Mouse (Mus musculus) spleen, postnatal 36 days (tissue): Measurements from ENCODE around the gene Mccc2.
"Not testable (repeated sequence)": the region's sequence is repeated elsewhere in the genome, so short reads cannot be mapped to it uniquely, and the experiment has no call there.

Experiments
- DNase-seq, 2 experiments: peaks; one replicate each; pipeline ENCODE4 v3.0.0; 2022; ENCODE audit warnings: low spot score in 2 of 2, mixed read lengths in 1 of 2

Mccc2 gene

DNA sequence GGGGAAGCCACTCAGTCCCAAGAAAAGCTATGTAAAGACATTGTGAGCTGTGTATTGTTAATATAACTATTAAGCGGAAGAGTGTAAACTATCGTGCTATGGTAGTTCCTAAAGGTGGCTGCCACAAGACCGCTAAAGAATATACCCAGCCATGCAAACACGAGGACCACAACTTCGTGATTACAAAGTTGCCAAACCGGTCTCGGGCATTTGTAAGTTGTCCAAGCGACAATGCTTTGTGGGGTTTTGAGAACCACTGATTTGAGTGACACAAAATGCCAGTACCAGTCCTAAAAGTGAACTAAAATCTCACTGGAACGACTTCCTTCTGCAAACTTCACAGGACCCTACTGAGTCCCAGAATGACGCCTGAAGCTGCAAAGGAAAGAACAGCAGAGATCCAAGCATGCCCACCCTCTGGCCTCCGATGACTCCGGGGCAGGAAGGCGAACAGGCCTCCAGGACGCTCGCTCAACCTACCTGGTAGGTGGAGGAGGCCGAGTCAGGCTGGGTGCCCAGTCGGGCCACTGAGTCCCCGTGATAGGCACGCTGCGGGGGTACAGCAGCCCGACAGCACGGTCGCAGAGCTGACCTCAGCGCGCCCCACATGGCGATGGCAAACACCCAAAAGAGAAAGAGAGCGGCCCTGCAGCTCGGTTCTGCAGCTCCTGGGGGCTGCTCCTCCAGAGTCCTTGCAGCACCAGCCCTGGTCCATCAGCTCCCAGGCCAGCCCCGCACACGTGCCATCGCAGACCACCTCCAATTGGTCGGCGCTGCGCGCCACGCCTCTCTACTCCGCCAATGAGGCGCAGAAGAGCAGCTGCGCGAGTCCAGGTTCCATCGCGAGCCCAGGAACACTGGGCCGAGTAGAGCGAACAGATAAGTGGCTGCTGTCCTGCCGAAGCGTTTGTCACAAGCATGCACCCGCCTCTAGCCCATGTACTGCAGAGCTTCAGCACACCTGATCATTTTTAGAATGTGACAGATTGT is at the start of gene Mccc2:
Gene Mccc2, minus strand, starts transcription at position 734 of the 990 bp plus-strand sequence.
- peak; percentile 77 to 78 for DNase-seq

DNA sequence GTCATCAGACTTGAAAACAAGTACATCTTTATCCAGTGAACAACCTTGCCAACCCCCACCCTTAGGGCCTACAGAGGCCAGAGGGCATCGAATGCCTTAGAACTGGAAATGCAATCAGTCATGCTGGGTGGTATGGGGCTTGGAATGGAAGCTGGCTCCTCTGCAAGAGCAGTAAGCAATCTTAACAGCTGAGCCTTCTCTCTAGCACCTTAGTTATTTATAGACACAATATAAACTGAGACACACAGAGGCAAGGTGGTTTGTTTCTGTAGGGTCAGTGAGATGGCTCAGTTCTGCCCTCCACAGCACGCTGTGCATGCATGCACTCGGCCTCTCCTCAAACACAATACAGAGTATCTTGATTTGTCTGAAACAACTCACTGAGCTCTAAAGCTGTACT is 48.5 kb upstream of the Mccc2 start:
- no peak for DNase-seq

DNA sequence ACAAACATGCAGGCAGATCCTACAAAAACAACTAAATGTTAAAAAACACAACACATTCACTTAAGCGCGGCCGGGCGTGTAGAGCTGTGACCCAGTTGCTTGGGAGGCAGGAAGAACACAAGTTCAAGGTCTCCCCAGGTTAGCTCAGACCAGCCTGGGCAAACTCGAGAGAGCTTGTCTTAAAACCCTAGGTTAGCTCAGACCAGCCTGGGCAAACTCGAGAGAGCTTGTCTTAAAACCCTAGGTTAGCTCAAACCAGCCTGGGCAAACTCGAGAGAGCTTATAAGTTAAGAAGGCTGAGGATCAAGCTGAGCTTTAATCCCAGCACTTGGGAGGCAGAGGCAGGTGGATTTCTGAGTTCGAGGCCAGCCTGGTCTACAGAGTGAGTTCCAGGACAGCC is 42.3 kb upstream of the Mccc2 start:
- not testable (repeated sequence) for DNase-seq

DNA sequence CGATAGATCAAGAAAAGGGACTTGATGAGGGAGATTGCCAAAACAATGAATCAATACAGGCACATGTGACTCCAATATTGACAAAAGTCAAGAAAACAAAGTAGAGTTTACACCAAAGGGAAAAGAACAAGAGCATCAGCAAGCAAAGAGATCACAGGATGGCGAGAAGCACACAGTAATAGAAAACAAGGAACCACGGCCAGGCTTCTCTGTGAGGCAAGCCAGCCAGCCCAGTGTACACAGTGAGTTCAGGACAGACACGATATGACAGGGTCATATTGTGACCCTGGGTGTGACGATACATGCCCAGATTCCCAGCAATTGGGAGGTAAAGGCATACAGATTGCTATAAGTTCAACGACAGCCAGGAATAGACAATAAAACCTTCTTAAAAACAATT is 10.6 kb upstream of the Mccc2 start:
- no peak for DNase-seq

DNA sequence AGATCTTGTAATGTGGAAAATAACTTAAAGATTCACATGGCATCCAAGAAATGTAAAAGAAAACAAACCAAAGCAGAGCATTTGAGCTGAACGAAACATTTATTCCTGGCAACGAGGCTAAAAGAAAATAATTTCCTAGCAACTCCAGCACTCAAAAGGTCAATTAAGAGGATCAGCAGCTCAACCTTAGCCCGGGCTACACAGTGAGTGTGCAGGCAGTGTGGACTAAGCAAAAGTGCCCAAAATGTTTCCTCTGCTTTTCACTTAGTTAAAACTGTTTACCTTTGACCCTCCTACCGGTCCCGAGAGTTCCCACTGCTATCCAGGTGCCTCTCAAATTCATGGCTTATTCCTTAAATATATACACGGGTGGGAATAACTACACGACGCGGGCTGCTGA is 1.5 kb upstream of the Mccc2 start:
- DNase-seq: no peak

DNA sequence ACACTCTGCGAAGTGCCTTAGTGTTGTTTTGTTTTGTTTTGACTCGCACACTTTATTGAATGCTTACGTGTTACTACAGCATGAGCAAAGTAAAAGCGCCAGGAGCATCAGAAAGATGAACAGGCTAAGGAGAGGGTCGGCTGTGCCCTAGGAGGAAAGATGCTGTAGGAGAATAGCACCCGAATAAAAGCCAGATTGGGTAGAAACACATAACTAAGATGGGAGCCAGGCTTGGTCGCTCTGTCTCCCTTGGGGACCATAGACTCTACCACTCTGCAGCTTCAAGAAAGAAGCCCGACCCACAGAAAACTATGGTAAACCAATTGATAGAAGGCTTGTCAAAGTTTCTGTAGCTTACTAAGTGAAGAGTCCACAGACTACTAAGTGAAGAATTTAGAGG is 498 bp upstream of the Mccc2 start:
- no peak for DNase-seq

DNA sequence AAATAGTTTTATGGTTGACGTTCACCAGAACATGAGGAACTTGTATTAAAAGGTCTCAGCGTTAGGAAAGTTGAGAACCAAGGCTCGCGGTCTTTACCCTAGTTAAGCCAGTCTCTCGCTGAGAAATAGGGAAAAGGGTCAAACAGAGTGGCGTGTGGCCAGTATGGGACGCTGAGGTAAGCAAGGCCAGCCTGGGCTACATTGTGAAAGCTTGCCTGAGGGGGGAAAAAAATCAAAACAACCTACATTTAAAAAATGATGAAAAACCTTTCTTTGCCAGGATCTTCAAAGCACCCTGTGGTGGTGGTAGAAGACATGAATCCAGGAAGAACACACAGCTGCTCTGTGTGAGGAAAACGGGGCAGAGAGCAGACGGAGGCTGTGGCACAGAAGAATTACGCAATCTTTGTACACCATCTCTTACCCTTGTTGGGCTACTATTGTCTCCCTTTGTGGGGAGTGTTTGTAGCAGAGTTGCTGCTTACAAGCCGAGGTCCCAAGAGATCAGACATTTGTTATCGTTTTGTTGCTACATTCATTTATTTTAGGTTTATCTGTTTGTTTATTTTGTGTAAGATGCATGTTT is 9.4 kb downstream of the Mccc2 start:
- no peak for DNase-seq

DNA sequence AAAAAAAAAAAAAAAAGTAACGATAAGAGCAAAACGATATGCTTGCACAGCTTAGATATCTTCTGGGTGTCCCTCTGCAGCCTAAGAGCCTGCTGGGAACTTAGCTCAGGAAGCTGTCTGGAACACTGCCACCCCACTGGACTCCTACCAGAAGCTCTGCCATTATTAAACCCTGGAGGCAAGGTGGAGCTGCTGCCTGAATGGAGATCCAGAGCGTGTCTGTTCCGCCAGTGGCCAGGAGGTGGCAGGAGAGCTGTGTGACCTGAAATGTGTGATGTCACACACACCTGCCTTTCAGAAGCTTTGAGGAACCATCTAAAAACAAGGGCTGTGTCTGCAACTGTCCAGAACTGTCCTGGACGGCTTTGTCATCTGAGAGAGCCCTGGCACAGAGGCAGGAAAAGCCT is 13.6 kb downstream of the Mccc2 start:
- peak; percentile 77 to 80 for DNase-seq

DNA sequence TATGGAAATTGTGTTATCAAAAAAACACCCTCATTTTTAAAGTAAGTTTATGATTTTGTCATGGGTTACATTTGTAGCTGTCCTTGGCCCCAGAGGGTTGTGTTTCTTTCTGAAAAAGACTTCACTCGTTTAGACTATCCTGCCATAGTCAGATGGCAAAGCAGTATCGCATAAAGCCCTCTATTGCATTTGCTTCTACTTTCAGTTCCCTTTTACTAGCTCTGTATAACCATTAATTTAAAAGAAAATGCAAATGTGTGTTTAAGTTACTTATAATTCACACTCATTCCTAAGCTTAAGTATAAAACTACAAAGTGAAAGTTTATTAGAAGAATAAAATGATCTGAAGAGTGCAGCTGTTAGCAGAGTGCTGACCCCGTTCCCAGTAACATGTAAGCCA is 16.4 kb downstream of the Mccc2 start:
- no peak for DNase-seq

DNA sequence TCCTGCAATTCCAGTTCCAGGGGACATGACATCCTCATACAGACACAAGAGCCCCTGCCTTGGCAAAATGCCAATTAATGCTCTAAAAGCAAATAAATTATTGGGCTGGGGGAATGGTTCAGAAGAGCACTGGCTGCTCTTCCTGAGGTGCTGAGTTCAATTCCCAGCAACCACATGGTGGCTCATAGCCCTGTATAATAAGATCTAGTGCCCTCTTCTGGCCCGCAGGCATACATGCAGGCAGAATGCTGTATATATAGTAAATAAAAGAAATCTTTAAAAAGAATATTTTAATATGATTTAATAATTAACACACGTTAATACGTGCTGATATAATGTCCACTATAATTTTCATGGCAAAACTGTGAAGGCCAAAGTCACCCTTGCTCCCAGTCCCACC is 17.3 kb downstream of the Mccc2 start:
- no peak for DNase-seq

DNA sequence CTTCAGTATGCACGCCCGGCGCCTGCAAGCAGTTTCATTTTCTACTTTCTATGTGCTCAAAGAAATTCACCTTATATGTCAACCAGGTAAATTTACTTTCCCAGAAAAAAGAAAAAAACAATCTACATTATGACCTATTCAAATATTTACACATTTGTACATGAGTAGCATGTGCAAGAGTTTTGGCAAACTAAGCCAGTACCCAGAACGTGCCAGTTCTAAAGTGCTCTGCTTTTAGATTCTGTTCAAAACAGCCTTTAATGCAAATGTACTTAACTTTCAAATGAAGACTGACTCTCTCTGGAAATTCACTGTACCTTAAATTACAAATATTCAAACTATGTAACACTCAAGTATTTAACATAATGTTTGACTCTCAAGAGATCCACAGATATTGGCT is 25.8 kb downstream of the Mccc2 start:
- DNase-seq: no peak

DNA sequence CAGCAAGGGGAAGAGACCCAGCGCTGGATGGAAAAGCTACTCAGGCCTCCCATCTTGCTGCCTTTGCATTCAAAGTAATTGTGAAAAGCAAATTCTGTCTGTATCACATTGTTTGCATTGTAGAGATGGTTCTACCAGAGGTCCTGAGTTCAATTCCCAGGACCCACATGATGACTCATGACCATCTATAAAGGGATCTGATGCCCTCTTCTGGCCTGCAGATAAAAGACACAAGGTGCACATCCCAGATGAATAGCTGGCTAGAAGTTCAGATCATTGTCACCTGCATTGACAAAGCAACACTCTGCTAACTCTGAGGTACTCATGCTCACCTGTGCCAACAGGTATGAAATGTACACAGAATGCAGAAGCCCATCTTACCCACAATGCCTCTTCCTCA is 32.1 kb downstream of the Mccc2 start:
- no peak for DNase-seq

DNA sequence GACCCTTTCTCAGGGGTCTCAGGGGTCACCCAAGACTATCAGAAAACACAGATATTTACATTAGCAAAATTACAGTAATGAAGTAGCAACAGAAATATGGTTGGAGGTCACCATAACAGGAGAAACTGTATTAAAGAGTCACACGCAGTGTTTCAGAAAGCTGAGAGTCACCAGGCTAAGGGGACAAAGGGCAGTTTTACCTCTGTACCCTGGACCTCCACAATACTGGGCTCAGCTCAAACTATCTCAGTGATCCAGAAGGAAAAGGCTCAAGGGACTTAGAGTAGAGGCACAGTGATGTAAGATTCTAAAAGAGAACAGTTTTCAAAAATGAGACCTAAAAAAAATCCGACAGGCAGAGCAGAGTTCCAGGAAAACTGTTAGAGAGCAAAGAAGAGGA is 36.0 kb downstream of the Mccc2 start:
- no peak for DNase-seq

DNA sequence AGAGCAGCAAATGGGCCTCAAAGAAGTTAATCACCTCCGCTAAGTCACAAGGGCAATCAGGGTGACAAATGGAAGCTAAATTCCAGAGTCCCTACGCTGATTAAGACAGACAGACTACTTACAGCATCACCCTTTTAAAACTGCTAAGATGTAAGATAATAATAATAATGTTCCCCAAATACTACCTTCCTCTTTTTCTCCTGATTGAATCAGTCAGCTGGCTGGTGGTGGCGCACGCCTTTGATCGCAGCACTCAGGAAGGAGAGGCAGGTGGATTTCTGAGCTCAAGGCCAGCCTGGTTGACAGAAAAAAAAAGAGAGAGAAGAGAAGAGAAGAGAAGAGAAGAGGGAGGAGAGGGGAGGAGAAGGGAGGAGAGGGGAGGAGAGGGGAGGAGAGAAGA is 45.4 kb downstream of the Mccc2 start:
- DNase-seq: no peak

DNA sequence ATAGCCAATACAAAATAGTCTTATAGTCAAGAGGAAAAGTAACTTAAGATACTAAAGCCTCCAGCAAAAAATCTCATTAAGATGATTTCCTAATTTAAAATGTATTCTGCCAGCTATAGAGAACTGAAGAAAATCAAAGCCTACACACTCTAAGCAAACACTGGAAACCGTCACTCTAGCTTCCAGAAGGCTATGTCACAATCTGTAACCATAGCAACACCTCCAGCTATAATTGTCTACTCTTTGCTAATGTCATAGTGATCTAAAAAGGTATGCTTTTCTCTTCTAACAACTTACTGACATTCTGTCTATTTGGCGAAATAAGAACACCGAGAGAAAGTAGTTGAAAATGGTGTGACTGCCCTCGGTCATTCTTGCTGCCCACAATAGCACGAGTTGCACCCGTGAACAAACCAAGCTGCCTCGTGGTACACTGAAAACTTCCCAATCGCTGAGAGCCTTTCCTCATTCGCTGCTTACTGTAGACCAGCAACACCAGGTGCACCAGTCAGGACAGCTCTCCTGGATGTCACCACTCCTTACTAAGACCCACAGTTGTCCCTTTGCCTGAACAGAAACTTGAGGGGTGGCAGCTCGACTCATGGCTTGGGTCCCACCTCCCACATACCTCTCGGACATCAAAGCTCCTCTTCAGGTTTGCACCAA is 48.3 kb downstream of the Mccc2 start:
- DNase-seq: no peak

DNA sequence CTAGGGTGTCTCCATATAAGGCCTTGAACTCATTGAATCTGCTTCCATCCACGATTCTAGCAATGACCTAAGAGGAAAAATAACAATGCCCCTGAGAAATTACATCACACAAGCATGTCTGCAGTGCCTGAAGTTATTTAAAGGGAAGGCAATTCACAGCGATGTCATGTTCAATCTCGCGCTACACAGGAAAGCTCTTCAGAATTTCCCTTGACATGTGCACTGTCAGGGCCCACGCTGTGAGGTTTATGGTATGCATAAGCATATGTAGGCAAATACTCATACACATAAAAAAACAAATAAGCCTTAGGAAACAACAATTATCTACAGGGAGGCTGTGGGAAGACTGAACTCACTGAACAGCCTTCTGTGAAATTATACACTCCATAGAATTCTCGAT is 51.6 kb downstream of the Mccc2 start:
- DNase-seq: no peak

DNA sequence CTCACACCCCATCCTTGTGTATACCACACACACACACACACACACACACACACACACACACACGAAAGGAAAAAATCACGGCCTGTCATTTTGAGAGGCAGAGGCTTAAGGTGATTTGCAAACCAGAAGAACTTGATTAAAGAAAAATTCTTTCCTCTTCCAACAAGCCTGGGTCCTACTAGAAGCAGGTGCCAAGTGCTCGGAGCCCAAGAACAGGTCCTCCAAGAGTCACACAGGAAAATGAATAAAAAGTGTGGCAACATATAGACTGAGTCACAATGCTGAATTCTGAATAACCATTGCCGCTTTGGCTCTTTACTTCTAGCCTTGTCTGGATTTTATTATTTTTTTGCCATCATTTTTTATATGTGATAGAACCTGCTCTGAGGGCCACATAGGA is 53.8 kb downstream of the Mccc2 start:
- DNase-seq: no peak

DNA sequence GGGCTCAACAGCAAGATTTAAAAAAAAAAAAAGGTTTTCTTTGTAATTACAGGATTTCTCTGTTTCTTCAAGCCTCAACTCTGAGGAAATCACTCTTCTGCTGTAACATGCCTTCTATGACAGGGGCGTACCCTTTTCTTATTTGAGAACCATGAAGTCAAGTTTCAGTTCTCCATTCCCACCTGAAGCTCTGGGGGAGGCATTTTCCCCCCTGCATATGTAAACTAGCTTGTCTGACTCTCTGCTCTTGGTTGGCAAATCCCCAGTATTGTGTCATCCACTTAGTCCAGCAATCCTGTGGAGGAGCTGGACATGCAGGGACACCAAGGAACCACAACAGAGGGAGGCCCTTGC is 59.9 kb downstream of the Mccc2 start:
- DNase-seq: peak; percentile 75 to 82

DNA sequence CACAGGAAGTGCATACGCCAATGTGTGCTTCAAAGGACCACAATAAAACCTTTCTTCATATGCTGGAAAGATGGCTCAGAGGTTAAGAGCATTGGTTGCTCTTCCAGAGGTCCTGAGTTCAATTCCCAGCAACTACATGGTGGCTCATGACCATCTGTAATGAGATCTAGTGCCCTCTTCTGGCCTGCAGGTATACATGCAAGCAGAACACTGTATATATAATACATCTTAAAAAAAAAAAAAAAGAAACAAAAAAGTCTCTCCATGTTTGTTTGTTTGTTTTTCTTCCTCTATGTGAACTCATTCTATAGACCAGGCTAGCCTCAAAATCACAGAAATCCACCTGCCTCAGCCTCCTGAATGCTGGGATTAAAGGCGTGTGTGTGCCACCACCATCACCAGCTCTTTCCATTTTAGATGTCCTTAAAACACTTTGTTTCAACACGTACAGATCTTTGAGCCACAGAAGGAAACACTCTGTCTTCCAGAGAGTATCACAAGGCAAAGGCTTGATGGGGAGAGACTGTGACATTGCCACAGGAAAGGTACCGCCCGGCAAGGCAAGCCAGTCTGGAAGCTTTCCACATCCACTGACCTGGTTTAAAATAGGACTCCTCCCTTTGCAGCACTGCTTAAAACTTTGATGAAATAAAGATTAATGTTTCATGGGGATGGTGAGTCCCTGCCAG is 60.4 kb downstream of the Mccc2 start:
- DNase-seq: no peak

DNA sequence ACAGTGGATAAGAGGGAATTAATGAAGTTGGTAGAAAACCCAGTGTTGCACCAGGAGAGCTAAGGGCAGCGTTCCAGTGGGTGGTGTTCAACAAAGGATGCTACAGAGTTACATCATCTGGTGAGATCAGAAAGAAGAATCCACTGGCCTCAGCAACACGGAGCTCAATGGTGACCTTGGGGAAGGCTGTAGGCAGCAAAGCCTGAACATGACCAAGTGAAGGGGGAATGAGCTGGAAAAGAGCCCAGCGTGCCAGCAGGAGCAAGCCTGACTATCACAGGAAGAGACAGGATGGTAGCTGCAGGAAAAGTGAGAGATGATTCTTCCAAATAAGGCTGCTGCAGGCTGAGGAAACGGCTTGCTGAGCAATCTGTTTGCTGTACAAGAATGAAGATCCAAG is 68.0 kb downstream of the Mccc2 start:
- no peak for DNase-seq

DNA sequence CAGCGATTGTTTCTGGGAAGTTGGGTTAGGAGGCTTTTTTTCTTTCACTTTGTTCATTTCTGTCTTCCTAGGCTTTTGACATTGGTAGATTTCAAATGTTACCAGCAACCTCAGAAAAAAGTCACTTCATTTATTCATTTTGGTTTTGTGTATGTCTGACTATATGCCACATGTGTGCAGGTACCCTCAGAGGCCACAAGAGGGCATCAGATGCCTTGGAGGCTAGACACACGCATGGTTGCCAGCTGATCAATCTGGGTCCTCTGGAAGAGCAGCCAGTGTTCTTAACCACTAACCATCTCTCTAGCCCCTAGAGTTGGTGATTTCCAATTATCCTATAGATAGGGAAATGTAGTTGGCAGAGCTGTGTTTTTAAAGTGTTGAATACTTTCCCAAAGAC is 71.9 kb downstream of the Mccc2 start:
- DNase-seq: no peak

DNA sequence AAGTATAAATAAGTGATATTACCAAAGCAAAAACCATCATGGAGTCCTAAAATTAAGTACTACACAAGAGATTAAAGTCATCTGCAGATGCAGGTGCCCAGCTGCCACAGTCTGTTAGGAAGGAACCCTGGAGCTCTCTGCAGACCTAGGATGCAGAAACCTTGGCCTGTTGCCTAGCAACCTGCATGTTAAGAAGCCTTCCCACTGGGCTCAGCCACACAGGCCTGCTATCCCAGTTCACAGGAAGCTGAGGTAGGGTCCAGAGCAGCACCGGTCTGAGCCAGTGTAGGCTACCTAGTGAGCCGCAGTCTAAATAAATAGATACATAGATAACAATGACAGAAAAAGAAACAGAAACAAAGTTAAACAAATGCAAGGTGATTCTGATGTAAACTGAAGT is 74.8 kb downstream of the Mccc2 start:
- DNase-seq: no peak
